Mouse (Mus musculus): Measurements from ENCODE around the gene Enthd1. TPM values are rescaled to one million over a fixed set of nuclear protein-coding genes. Genes with fewer than 3 reads are reported as not detected.
"Not testable (repeated sequence)": the region's sequence is repeated elsewhere in the genome, so short reads cannot be mapped to it uniquely, and the experiment has no call there.

The Enthd1 gene
- polyA plus RNA-seq, 1 experiment from 2014 or later: not detected

- no peak overlapping the region for H3K4me3 ChIP-seq
- H3K27ac ChIP-seq: no peak overlapping the region
- H3K9me3 ChIP-seq: no peaks in the 10 kb centered on the region
- no peak for ATAC-seq (ENCODE audit: borderline replicate concordance, extremely low read depth, low FRiP score, low TSS enrichment)
- H3K36me3 ChIP-seq: no peaks in the 10 kb centered on the region
- no peaks in the 10 kb centered on the region for H3K27me3 ChIP-seq
- no peak overlapping the region for H3K4me2 ChIP-seq
- 72% methylated on average over 6 of the region's 6 CpGs for WGBS
- no peaks in the 10 kb centered on the region for H3K4me1 ChIP-seq
- H3K9ac ChIP-seq: no peak overlapping the region
Measured at GRCm38 (mm10) chr15:80592737-80593136, 27.8 kb upstream of the Enthd1 start.

DNA sequence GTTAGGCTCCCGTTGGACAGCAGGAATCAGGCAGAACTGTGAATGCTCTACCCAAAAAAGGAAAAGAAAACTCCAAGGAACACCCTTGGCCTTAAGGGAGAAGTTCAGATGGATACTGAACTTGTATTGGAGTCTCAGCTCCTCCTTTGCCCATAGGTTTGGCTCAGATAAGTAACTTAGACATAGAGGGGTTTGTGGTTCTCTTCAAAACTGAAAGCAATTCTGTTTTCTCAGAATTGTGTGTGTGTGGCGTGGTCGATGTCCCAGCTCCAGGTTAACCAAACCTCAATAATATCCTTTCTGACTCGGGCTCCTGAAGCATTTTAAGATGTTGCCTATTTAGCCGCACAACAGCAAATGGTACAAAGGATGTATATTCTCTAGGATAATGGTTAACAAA lies 25.7 kb upstream of the Enthd1 start:
- no peaks in the 10 kb centered on the region for H3K27me3 ChIP-seq
- H3K36me3 ChIP-seq: no peaks in the 10 kb centered on the region
- H3K27ac ChIP-seq: no peak overlapping the region
- no peaks in the 10 kb centered on the region for H3K9me3 ChIP-seq
- ATAC-seq (ENCODE audit: borderline replicate concordance, extremely low read depth, low FRiP score, low TSS enrichment): no peak
- no peaks in the 10 kb centered on the region for H3K4me1 ChIP-seq
- WGBS: 82% methylated on average over 5 of the region's 5 CpGs
- no peak overlapping the region for H3K9ac ChIP-seq
- no peak overlapping the region for H3K4me2 ChIP-seq
- no peak overlapping the region for H3K4me3 ChIP-seq

- H3K4me2 ChIP-seq: no peak overlapping the region
- H3K27me3 ChIP-seq: no peaks in the 10 kb centered on the region
- no peak overlapping the region for H3K4me3 ChIP-seq
- no peak overlapping the region for H3K27ac ChIP-seq
- no peak for ATAC-seq (ENCODE audit: borderline replicate concordance, extremely low read depth, low FRiP score, low TSS enrichment)
- no peak overlapping the region for H3K9ac ChIP-seq
- H3K36me3 ChIP-seq: no peaks in the 10 kb centered on the region
- H3K4me1 ChIP-seq: no peaks in the 10 kb centered on the region
- no peaks in the 10 kb centered on the region for H3K9me3 ChIP-seq
- WGBS: 37% methylated on average over 4 of the region's 4 CpGs
Measured at GRCm38 (mm10) chr15:80586296-80586695, 21.3 kb upstream of the Enthd1 start.

DNA sequence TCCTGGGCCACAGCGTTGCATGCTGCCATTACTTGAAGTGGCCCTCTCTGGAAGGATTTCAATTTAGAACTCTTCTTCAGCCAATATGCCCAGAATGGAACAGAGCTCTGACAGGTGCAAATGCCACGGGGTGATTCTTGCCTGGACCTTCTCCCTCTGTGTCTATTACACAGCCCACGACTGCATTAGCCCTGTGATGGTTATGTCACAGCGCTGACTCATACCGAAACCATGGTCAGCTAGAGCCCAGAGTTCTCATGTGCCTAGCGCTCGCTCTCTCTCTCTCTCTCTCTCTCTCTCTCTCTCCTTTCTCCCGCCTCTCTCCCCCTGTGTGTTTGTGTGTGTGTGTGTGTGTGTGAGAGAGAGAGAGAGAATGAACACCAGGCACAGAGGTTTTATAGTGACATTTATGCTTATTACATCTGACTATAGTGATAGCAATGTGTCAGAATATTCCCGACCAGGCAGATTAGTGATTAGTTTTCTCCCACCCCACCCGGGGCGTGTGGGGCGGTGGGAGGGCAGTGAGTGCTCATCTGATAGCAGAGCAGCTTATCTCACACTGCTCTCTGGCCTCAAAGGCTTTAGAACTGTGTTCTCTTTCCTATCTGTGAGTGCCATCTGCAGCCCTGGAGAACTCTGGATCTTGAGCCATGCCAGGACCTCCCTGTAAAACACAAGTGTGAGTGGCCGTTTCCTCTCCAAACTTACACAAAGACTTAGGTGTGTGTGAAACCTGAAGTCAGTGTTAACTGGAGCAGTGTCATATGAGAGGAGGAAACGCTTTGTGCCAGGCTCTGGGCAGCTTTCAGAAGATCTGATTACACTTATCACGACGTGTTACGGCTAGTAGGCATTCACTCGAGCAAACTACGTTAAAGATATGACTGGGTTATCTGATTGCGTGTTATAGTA lies 17.9 kb upstream of the Enthd1 start:
- peaks cover 5% of the 10 kb centered on the region for H3K27me3 ChIP-seq
- no peaks in the 10 kb centered on the region for H3K9me3 ChIP-seq
- no peaks in the 10 kb centered on the region for H3K4me1 ChIP-seq
- 50% methylated on average over 20 of the region's 20 CpGs for whole genome bisulfite sequencing
- H3K4me3 ChIP-seq: no peak overlapping the region
- H3K36me3 ChIP-seq: no peaks in the 10 kb centered on the region
- H3K4me2 ChIP-seq: no peak overlapping the region
- H3K9ac ChIP-seq: no peak overlapping the region
- no peak for ATAC-seq (ENCODE audit: borderline replicate concordance, extremely low read depth, low FRiP score, low TSS enrichment)
- no peak overlapping the region for H3K27ac ChIP-seq

- not testable (repeated sequence) for H3K9me3 ChIP-seq; H3K9ac ChIP-seq; H3K4me2 ChIP-seq; H3K4me1 ChIP-seq; ATAC-seq (ENCODE audit: borderline replicate concordance, extremely low read depth, low FRiP score, low TSS enrichment); H3K4me3 ChIP-seq; H3K27ac ChIP-seq; H3K36me3 ChIP-seq
- peaks cover 24% of the 10 kb centered on the region for H3K27me3 ChIP-seq
- 62% methylated on average over 1 of the region's 1 CpGs for WGBS
Measured at GRCm38 (mm10) chr15:80580585-80580984, 15.6 kb upstream of the Enthd1 start.

DNA sequence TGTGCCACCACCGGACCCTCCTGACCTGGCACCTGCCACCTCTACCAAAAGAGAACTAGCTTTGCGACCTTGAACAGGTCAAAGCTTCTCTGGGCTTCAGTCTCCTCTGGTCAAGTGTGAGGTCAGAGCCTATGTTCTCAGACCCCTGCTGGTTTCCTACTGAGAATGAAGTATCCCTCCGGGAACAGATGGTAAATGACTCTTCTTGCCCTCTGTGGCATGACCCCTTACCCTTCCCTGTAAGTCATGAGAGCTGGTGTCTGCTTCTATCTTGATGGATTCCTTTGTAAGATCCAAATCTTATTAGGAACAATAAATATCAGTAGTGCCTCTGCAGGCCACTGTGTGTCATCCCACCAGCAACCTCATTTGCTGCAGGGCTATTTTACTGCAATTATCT lies 14.2 kb upstream of the Enthd1 start:
- 41% methylated on average over 3 of the region's 3 CpGs for WGBS
- peaks cover 27% of the 10 kb centered on the region for H3K27me3 ChIP-seq
- no peaks in the 10 kb centered on the region for H3K9me3 ChIP-seq
- H3K36me3 ChIP-seq: no peaks in the 10 kb centered on the region
- H3K27ac ChIP-seq: no peak overlapping the region
- H3K4me2 ChIP-seq: no peak overlapping the region
- no peak overlapping the region for H3K4me3 ChIP-seq
- ATAC-seq (ENCODE audit: borderline replicate concordance, extremely low read depth, low FRiP score, low TSS enrichment): no peak
- H3K4me1 ChIP-seq: no peaks in the 10 kb centered on the region
- no peak overlapping the region for H3K9ac ChIP-seq

DNA sequence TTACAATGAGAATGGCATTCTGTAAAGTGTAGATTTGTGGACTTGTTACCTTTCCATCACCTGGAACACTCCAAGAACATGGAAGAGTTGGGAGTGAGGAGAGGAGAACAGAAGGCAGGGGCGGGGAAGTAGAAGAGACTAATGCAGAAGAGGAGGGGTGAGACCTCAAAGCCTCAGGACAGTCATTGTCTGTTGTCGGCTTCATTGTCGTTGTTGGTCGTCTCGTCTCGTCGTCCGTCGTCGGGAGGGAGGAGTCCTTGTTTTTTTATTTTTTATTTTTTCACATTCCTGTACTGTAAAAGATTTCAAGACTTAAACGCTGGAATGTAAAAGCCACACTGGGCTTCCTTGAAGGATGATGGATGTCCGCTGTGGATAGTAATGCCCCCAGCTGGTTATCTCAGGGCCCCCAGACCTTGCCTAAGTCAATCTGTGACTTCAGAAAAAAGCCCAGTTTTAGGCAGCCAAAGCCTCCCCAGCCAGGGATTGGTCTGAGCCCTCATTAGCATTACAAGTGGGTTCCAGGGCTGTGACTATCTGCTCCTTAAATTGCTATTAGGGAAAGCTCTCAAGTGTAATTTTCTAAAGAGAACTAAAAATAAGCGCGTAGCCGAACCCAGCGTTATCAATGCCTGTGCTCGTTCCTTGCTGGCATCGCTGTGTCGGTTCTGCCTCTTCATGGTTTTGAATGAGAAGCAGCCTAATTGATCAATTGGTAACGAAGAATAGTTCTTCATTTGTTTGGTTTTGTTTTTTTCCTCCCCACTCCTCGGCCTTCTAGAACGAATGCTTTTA lies 12.4 kb upstream of the Enthd1 start:
- Histone ChIP-seq H3K27me3 (peaks cover 27% of the 10 kb centered on the region), H3K36me3 (no peaks in the 10 kb centered on the region), H3K9ac (no peak overlapping the region), H3K4me2 (no peak overlapping the region), H3K4me1 (no peaks in the 10 kb centered on the region), H3K4me3 (no peak overlapping the region), H3K9me3 (no peaks in the 10 kb centered on the region), H3K27ac (no peak overlapping the region)
- 21% methylated on average over 22 of the region's 22 CpGs for WGBS
- ATAC-seq (ENCODE audit: borderline replicate concordance, extremely low read depth, low FRiP score, low TSS enrichment): no peak

DNA sequence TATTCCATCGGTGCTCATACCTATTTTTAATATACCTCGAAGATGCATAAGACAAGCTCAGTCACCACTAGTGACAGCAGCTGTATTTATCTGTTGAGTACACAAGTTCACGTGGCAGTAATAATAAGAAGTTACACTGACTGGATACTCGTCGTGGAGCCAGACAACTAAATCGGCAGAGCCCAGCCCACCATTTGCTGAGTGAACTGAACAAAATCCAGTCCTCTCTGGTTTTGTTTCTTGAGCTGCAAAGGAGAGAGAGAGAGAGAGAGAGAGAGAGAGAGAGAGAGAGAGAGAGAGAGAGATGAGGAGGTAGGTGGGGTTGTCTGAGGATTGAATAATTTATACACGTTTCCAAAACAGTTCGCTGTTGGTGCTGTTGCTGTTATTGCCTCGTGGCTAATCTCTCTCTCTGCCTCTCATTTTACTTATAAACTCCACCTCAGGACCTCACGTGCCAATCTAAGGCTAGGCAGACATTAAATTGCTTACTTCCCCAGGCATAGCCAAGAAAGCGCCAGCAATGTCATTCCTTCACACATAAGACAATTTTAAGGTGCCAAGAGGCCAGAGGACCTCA lies 11.5 kb upstream of the Enthd1 start:
- Histone ChIP-seq H3K4me2 (no peak overlapping the region), H3K9ac (no peak overlapping the region), H3K36me3 (no peaks in the 10 kb centered on the region), H3K27me3 (peaks cover 35% of the 10 kb centered on the region), H3K4me1 (no peaks in the 10 kb centered on the region), H3K27ac (no peak overlapping the region), H3K9me3 (no peaks in the 10 kb centered on the region), H3K4me3 (no peak overlapping the region)
- no peak for ATAC-seq (ENCODE audit: borderline replicate concordance, extremely low read depth, low FRiP score, low TSS enrichment)
- WGBS: 66% methylated on average over 11 of the region's 11 CpGs

- Histone ChIP-seq H3K36me3 (no peaks in the 10 kb centered on the region), H3K4me3 (no peak overlapping the region), H3K27me3 (peaks cover 36% of the 10 kb centered on the region), H3K9ac (no peak overlapping the region), H3K4me2 (no peak overlapping the region), H3K9me3 (no peaks in the 10 kb centered on the region), H3K4me1 (no peaks in the 10 kb centered on the region), H3K27ac (no peak overlapping the region)
- 87% methylated on average over 13 of the region's 13 CpGs for WGBS
- no peak for ATAC-seq (ENCODE audit: borderline replicate concordance, extremely low read depth, low FRiP score, low TSS enrichment)
Measured at GRCm38 (mm10) chr15:80575817-80576370, 10.9 kb upstream of the Enthd1 start.

DNA sequence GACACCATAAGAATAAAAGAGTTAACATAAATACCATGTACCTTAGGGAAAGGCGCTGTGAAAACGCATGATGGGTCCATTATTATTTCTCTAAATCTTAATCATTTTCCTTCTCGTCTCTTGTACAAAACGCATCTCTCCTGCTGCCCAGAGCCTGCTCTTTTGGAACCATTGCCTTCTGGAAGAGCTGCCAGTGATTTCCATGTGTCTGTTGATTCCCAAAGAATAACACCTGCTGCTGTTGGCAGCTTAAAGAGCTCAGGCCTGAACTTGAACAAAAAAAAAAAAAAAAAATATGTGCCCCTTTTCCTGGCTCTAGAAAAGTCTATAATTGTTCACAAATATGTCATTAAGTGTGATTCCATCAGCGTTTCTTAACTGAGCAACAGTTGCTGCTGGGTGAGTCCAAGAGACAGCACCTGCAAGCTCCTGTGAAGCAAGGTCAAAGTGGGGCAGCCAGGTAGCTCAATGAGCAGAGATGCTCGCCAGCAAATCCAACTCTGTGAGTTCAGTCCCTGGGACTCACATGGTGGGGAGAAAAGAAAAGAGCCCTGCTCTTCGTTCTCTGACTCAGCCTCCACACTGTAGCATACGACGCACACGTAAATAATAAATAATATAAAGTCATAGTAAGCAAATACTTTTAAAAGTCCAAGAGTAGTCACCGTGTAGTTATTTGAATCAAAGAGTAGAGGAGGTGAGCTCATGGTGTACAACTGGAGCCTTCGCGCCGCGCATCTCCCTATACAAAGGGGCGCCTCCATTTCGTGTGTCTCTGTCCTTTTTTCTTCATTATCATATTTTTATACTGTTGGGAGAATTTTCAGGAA lies 9.5 kb upstream of the Enthd1 start:
- Histone ChIP-seq H3K4me1 (no peaks in the 10 kb centered on the region), H3K9me3 (no peaks in the 10 kb centered on the region), H3K9ac (no peak overlapping the region), H3K27me3 (peaks cover 36% of the 10 kb centered on the region), H3K4me3 (no peak overlapping the region), H3K4me2 (no peak overlapping the region), H3K36me3 (no peaks in the 10 kb centered on the region), H3K27ac (no peak overlapping the region)
- 89% methylated on average over 17 of the region's 17 CpGs for WGBS
- ATAC-seq (ENCODE audit: borderline replicate concordance, extremely low read depth, low FRiP score, low TSS enrichment): no peak

GRCm38 (mm10) chr15:80572811-80573520 lies 8.0 kb upstream of the Enthd1 start:
- peaks cover 31% of the 10 kb centered on the region; the same call in 1 of the 2 replicates for H3K27me3 ChIP-seq
- H3K9ac ChIP-seq: no peak overlapping the region
- no peak overlapping the region for H3K27ac ChIP-seq
- ATAC-seq (ENCODE audit: borderline replicate concordance, extremely low read depth, low FRiP score, low TSS enrichment): no peak
- 70% methylated on average over 9 of the region's 9 CpGs for WGBS
- no peak overlapping the region for H3K4me3 ChIP-seq
- no peak overlapping the region for H3K4me2 ChIP-seq
- no peaks in the 10 kb centered on the region for H3K4me1 ChIP-seq
- no peaks in the 10 kb centered on the region for H3K9me3 ChIP-seq
- H3K36me3 ChIP-seq: no peaks in the 10 kb centered on the region

All from lung, embryonic 15.5 days (tissue).